Mouse (Mus musculus) T-helper 17 cell (primary cell): Measurements from ENCODE around the gene Galnt17.

Experiments
- in situ Hi-C, 2 experiments: fragments of 300-600 bp; cut with MboI, MseI; formaldehyde crosslinking; loops; 1 replicate in 1 of 2; 2 replicates in 1 of 2; pipeline ENCODE4 v1.15.1; 2025; ENCODE audit warnings: high pct_unique_total_duplicates in 2 of 2

Gene Galnt17

GRCm38 (mm10) chr5:130852182-130852581, 456.1 kb downstream of the Galnt17 start:
- in situ Hi-C loops: loop anchor here in 1 of 2 experiments (5.0 to 25.0 kb wide), 4 partner anchors 445 to 1165 kb away; no protein-coding TSS in a partner anchor

- in situ Hi-C loops: loop anchor here in 1 of 2 experiments (5.0 to 25.0 kb wide), 4 partner anchors 442 to 1162 kb away; no protein-coding TSS in a partner anchor
Observed at GRCm38 (mm10) chr5:130849610-130850009, 458.7 kb downstream of the Galnt17 start.

- in situ Hi-C loops: no loop called here
Observed at GRCm38 (mm10) chr5:130848562-130848961, 459.7 kb downstream of the Galnt17 start.

- in situ Hi-C loops: no loop called here
Observed at GRCm38 (mm10) chr5:130825797-130826196, 482.5 kb downstream of the Galnt17 start.
